Mouse (Mus musculus) forebrain, embryonic 14.5 days (tissue): ENCODE data around the gene Exosc9. TPM values are rescaled to one million over a fixed set of nuclear protein-coding genes. Genes with fewer than 3 reads are reported as not detected.

Source experiments
- polyA plus RNA-seq: library from polyadenylated mRNA; unstranded; fragments of >200 nt; fragmentation: Nextera tagmentation; extraction: Ambion mirVana; gene quantifications from 2 replicates; pipeline ENCODE4 v1.2.1, GENCODE M21; 2014

Exosc9 gene
- polyA plus RNA-seq, 1 experiment from 2014 or later: 92.1 TPM

Other genes with a start within 250 kb of the Exosc9 start
- gene Anxa5, start 76.7 kb upstream of the Exosc9 start, polyA plus RNA-seq: 62.7 and 65.8 TPM in 2 replicates
- 0.25 TPM in 1 of 2 replicates, not detected in the other for gene 1810062G17Rik, start 76.7 kb upstream of the Exosc9 start, polyA plus RNA-seq
- gene Gm11549, start 30.8 kb upstream of the Exosc9 start, polyA plus RNA-seq: 0.10 and 0.37 TPM in 2 replicates
- gene Ccna2, start 19.5 kb downstream of the Exosc9 start, polyA plus RNA-seq: 116 and 143 TPM in 2 replicates
- 16.6 and 20.2 TPM in 2 replicates for gene Bbs7, start 60.9 kb downstream of the Exosc9 start, polyA plus RNA-seq
- 4.8 and 5.6 TPM in 2 replicates for gene Trpc3, start 137.6 kb downstream of the Exosc9 start, polyA plus RNA-seq